ENCODE assay signal across 24 mouse cellular contexts in the genomic region with DNA sequence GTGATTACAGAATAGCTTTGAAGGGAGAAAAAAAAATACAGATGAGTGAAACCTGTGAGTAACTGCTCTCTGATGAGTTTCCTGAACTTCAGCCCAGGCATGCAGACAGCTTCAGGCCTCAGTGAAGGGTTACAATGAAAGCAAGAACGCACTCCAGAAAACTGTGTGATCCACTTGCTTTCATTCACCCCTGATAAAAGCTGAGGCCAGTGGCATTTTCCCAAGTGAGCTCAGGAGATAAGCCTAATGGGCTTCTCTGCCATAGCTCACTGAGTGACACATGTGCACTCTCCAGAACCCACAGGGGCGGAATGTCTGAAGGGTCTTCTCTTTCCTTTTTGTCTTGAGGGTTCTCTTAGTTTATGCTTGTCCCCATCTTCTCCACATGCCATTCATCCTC. TPM values are rescaled to one million over a fixed set of nuclear protein-coding genes. Genes with fewer than 3 reads are reported as not detected.
"Had no signal": no experiment of that assay in that cellular context is flagged by ENCODE, and none has a peak within 500 bp of the region (broad histone marks: within the 10 kb centered on the region; RNA-seq: fewer than 3 reads in every experiment).

No protein-coding gene starts in this region.

- H3K9me3 ChIP-seq: liver, embryonic 15.5 days; megakaryocyte, embryonic 14.5 days; midbrain, embryonic 10.5 days; midbrain, embryonic 12.5 days; neural tube, embryonic 12.5 days had no signal

- ATAC-seq: midbrain, embryonic 16.5 days had no signal

- H3K27ac ChIP-seq: liver, embryonic 15.5 days; midbrain, embryonic 10.5 days; midbrain, embryonic 12.5 days; neural tube, embryonic 12.5 days had no signal

- H3K36me3 ChIP-seq: liver, embryonic 15.5 days; midbrain, embryonic 10.5 days; midbrain, embryonic 12.5 days; neural tube, embryonic 12.5 days had no signal

- H3K27me3 ChIP-seq: liver, embryonic 15.5 days; megakaryocyte, embryonic 14.5 days; midbrain, embryonic 12.5 days; neural tube, embryonic 12.5 days had no signal

- H3K4me3 ChIP-seq: liver, embryonic 15.5 days; megakaryocyte, embryonic 14.5 days; midbrain, embryonic 10.5 days; midbrain, embryonic 12.5 days; neural tube, embryonic 12.5 days had no signal

- DNase-seq: lung, adult 18-20 months; lung, embryonic 14.5 days; lung, postnatal 10 days; lung, postnatal 4 days; midbrain, embryonic 14.5 days; retina, postnatal 1 day; right cerebral cortex, adult 18-20 months; right cerebral cortex, postnatal 25 days; right cerebral cortex, postnatal 4 days; spleen, adult 18-20 months; thymus, adult 18-20 months; thymus, postnatal 14 days; thymus, postnatal 36 days had no signal

- H3K4me1 ChIP-seq: liver, embryonic 15.5 days; midbrain, embryonic 10.5 days; midbrain, embryonic 12.5 days; neural tube, embryonic 12.5 days had no signal

- H3K9ac ChIP-seq: liver, embryonic 15.5 days; lung, embryonic 14.5 days; midbrain, embryonic 12.5 days; neural tube, embryonic 12.5 days had no signal

- H3K4me2 ChIP-seq: liver, embryonic 15.5 days; lung, embryonic 14.5 days; midbrain, embryonic 12.5 days; neural tube, embryonic 12.5 days had no signal

RNA-seq across cellular contexts. Expression of a gene that starts 9.9 kb away (rescaled TPM):
- total RNA-seq: monocyte, adult 5-6 weeks had no signal
- polyA plus RNA-seq: liver, embryonic 15.5 days; lung, embryonic 14.5 days; midbrain, embryonic 10.5 days; midbrain, embryonic 12.5 days; midbrain, embryonic 14.5 days; midbrain, embryonic 16.5 days; neural tube, embryonic 12.5 days; neural tube, embryonic 14.5 days; small intestine, adult 2 months; stomach, embryonic 14.5 days had no signal

RNA-seq across cellular contexts. Expression of a gene that starts 48.3 kb away (rescaled TPM):
- total RNA-seq: monocyte, adult 5-6 weeks had no signal
- polyA plus RNA-seq: lung, embryonic 14.5 days; lung, embryonic 16.5 days; midbrain, embryonic 10.5 days; midbrain, embryonic 12.5 days; midbrain, embryonic 14.5 days; midbrain, embryonic 16.5 days; neural tube, embryonic 12.5 days; small intestine, adult 2 months; stomach, embryonic 14.5 days had no signal
